Mouse (Mus musculus) embryo, embryonic 10.5 days (tissue): Measurements from ENCODE around the gene Krt8.

Source experiments
- DNase-seq: peaks from one replicate; pipeline ENCODE4 v3.0.0-alpha.2; 2015; ENCODE audit warnings: low spot score

Gene Krt8

GRCm38 (mm10) chr15:102004189-102004588, at the start of gene Krt8:
Gene Krt8, minus strand, starts transcription at chr15:102004482.
- no peak for DNase-seq

GRCm38 (mm10) chr15:102051920-102052683, 47.8 kb upstream of the Krt8 start:
- DNase-seq: peak; percentile 79

GRCm38 (mm10) chr15:102049871-102050270, 45.6 kb upstream of the Krt8 start:
- no peak for DNase-seq

- DNase-seq: no peak
Observed at GRCm38 (mm10) chr15:102048006-102048405, 43.7 kb upstream of the Krt8 start.

GRCm38 (mm10) chr15:102045691-102046090, 41.4 kb upstream of the Krt8 start:
- DNase-seq: no peak

- DNase-seq: no peak
Observed at GRCm38 (mm10) chr15:102044745-102045144, 40.5 kb upstream of the Krt8 start.

- DNase-seq: no peak
Observed at GRCm38 (mm10) chr15:102041951-102042350, 37.7 kb upstream of the Krt8 start.

GRCm38 (mm10) chr15:102040277-102040676, 36.0 kb upstream of the Krt8 start:
- DNase-seq: no peak

- DNase-seq: no peak
Observed at GRCm38 (mm10) chr15:102034121-102035053, 30.1 kb upstream of the Krt8 start.

GRCm38 (mm10) chr15:102028040-102028439, 23.8 kb upstream of the Krt8 start, which contains the start of gene Krt18:
Gene Krt18, plus strand, starts transcription at chr15:102028180.
- DNase-seq: peak; percentile 47

GRCm38 (mm10) chr15:102026430-102026829, 22.1 kb upstream of the Krt8 start:
- peak; percentile 56 for DNase-seq

- DNase-seq: peak; percentile 47
Observed at GRCm38 (mm10) chr15:102025136-102025872, 21.0 kb upstream of the Krt8 start.

- DNase-seq: no peak
Observed at GRCm38 (mm10) chr15:102023888-102024287, 19.6 kb upstream of the Krt8 start.

- no peak for DNase-seq
Observed at GRCm38 (mm10) chr15:102022481-102022880, 18.2 kb upstream of the Krt8 start.

- DNase-seq: peak; percentile 81
Observed at GRCm38 (mm10) chr15:102017918-102018463, 13.7 kb upstream of the Krt8 start.

GRCm38 (mm10) chr15:102016787-102017186, 12.5 kb upstream of the Krt8 start:
- DNase-seq: no peak

- DNase-seq: no peak
Observed at GRCm38 (mm10) chr15:102016096-102016495, 11.8 kb upstream of the Krt8 start.

- no peak for DNase-seq
Observed at GRCm38 (mm10) chr15:102014848-102015247, 10.6 kb upstream of the Krt8 start.

GRCm38 (mm10) chr15:102013651-102014050, 9.4 kb upstream of the Krt8 start:
- DNase-seq: peak; percentile 78

- no peak for DNase-seq
Observed at GRCm38 (mm10) chr15:102012260-102012765, 8.0 kb upstream of the Krt8 start.

GRCm38 (mm10) chr15:102010569-102011245, 6.4 kb upstream of the Krt8 start:
- DNase-seq: no peak
